Mouse (Mus musculus): ENCODE results near the gene Fhl4. TPM values are rescaled to one million over a fixed set of nuclear protein-coding genes. Genes with fewer than 3 reads are reported as not detected.

Fhl4 gene
- 0.65 TPM for polyA plus RNA-seq (2014; fragmentation: Illumina TruSeq; extraction: RNeasy Lipid Tissue Mini Kit (QIAGEN cat#74804); ENCODE audit: low read depth, low replicate concordance)

GRCm38 (mm10) chr10:85102247-85103084 lies at the start of gene Fhl4, which contains the start of gene Tmem263:
TSS of gene Fhl4 (minus strand) at chr10:85102495.
TSS of gene Tmem263 (plus strand) at chr10:85102627.

GRCm38 (mm10) chr10:85127395-85128287 lies 25.3 kb upstream of the Fhl4 start, which contains the start of gene Mterf2:
TSS of gene Mterf2 (minus strand) at chr10:85128027.

Other genes with a start within 250 kb of the Fhl4 start
- gene Ric8b, start 184.9 kb downstream of the Fhl4 start, polyA plus RNA-seq (2014; fragmentation: Illumina TruSeq; extraction: RNeasy Lipid Tissue Mini Kit (QIAGEN cat#74804); ENCODE audit: low read depth, low replicate concordance): 36.1 TPM
- gene Tmem263, start 132 bp upstream of the Fhl4 start, polyA plus RNA-seq (2014; fragmentation: Illumina TruSeq; extraction: RNeasy Lipid Tissue Mini Kit (QIAGEN cat#74804); ENCODE audit: low read depth, low replicate concordance): 18.7 TPM
- 30.0 TPM for gene Mterf2, start 25.5 kb upstream of the Fhl4 start, polyA plus RNA-seq (2014; fragmentation: Illumina TruSeq; extraction: RNeasy Lipid Tissue Mini Kit (QIAGEN cat#74804); ENCODE audit: low read depth, low replicate concordance)
- 7.4 TPM for gene Cry1, start 82.6 kb upstream of the Fhl4 start, polyA plus RNA-seq (2014; fragmentation: Illumina TruSeq; extraction: RNeasy Lipid Tissue Mini Kit (QIAGEN cat#74804); ENCODE audit: low read depth, low replicate concordance)